Mouse (Mus musculus) adrenal gland, postnatal 10 days (tissue): ENCODE measurements around the gene 4930595D18Rik. TPM values are rescaled to one million over a fixed set of nuclear protein-coding genes. Genes with fewer than 3 reads are reported as not detected.

Experiments
- DNase-seq: peaks from one replicate; pipeline ENCODE4 v3.0.0; 2021; ENCODE audit warnings: mixed read lengths
- total RNA-seq, 2 experiments: library from RNA; stranded (reverse); gene quantifications; 2 replicates each; pipeline ENCODE4 v1.2.3; 2021

The 4930595D18Rik gene
- total RNA-seq, 2 experiments from 2014 or later = not detected

- DNase-seq = no peak
These were observed 47.2 kb downstream of the 4930595D18Rik start for GRCm38 (mm10) chr12:111137079-111137478.

- DNase-seq = no peak
These were observed 48.3 kb downstream of the 4930595D18Rik start for GRCm38 (mm10) chr12:111135953-111136352.

DNA sequence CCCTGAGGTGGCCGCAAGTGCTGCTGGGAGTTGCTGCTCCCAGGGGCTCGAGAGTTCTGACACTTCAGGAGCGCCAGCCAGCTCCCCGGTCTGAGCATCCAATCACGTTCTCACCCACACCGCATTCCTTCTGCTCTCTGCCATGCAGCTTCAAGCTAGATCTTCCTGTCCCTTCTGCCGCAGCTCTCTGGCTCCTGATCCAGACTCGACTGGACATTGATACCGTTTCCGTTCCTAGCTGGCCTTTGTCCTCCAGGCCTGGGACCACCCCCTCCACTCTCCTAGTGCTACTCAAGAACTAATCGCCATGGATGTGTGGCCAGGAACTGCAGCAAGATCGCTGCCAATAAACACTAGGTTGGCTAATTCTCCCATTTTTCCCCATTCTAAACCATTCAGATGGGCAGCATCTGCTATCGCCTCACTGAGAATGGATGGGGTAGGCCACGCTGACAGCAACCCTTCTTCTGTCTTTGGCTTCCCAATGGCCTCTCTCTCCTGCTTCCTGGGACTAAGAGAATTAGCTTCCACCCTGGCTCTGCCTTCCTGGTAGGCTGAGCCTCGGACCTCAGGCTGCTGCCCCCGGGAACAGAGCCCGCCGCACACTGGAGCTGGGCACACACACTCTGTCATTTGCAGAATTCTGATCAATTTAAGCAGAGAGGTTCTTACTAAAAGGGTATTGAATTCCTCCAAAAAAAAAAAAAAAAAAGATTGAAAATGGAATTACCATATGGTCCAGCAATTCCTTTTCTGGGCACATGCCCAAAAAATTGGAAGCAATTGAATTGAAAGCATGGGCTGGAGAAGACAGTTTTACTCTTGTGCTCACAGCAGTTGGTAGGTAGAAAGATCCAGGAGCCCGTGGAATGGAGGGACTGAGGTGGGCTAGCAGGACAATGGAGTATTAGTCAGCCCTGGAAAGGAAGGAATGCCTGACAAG is 49.2 kb downstream of the 4930595D18Rik start:
- peak; percentile 46 for DNase-seq

DNA sequence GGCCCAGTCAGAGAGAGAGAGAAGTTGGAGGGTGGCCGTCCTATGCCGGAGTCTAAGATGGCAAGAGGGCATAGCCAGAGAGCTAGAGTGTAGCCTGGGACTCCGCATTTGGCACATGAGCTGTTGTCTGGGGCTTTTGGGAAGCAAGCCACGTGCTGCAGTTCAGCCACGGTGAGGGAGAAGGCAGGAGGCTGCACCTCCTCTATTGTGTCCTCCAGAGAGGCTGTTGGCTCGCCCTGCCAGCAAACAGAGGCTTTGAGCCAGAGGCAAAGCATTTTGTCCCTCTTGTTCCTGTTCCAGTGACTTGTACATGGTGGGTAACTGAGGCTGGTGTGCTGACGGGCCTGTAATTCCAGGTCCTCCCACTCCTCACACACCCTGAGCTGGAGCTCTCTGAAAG is 50.1 kb downstream of the 4930595D18Rik start:
- peak; percentile 55 for DNase-seq

GRCm38 (mm10) chr12:111125666-111126065 is 58.6 kb downstream of the 4930595D18Rik start:
- DNase-seq = no peak

DNA sequence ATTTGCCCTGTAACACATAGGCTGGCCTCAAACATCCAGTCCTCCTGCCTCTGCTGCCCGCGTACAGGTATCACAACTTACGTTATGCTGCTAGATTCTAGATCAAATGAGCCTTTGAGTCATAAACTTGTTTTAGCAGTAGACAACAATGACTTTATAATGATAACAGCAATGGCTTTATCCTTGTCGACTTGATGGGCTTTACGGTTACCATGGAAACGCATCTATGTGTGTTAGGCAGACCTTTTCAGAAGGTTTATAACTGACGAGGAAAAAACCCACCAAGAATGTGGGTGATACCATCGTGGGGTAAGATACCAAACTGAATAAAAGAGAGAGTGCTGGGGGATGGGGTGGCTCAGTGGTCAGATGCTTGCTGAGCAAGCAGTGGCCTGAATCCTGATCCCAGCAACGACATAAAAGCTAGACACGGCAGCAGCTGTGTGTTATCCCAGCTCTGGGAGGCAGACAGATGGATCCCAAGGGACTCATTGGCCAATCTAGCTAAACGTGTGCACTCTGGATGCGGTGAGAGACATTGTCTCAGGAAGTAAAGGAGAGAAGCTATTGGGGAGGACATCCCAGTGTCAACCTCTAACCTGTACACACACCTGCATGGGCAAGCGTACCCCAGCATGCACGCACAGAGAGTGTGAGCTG is 59.6 kb downstream of the 4930595D18Rik start:
- no peak for DNase-seq

DNA sequence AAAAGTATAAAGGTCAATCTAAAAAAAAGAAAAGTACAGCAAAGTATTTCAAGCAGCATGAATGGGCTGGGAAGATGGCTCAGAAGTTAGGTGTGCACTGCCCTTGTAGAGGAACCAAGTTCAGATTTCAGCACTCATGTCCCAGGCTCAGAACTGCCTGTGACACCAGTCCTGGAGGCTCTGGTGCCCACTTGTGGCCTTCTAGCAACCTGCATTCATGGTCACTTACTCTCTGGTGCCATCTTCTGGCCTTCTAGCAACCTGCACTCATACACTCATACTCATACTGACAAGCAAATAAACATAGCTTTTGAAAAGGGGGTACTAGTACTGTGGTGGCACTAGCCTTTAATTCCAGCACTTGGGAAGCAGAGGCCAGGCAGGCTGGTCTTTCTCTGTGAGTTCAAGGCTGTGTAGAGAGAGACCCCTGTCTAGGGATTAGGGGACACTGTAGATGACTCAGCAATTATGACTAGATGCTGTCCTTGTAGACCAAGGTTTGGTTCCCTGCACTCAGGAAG is 61.9 kb downstream of the 4930595D18Rik start:
- DNase-seq = peak; percentile 27

DNA sequence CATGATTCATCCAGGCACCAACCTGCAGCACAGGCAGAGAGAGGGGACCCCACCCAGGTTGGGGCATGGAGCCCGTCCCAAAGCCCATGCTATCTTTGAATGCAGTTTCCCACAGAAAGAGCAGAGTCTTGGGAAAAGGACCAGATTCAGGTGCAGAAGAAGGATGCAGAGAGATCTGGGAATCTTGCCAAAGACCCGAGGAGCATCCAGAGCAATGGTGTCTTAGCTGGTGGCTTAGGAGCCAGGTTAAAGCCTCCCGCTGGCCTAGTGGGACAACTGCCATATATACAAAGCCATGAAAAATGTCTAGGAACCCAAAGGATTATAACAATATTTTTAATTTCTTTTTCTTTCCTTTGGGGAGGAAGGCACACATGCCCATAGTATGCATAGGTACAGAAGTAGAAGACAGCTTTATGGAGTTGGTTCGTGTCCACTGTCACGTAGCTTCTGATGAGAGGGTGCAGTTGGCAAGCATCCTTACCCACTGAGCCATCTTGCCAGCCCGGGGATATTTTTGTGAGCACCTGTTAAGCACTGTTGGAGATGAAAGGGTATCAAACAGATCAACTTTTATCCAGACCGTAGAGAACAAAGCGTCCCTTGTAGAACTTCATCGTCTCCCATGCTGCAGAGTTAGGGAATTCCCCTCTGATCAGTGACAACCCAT is 63.2 kb downstream of the 4930595D18Rik start:
- DNase-seq = no peak

GRCm38 (mm10) chr12:111119506-111120085 is 64.7 kb downstream of the 4930595D18Rik start:
- DNase-seq = no peak

GRCm38 (mm10) chr12:111114593-111114992 is 69.7 kb downstream of the 4930595D18Rik start:
- no peak for DNase-seq

DNA sequence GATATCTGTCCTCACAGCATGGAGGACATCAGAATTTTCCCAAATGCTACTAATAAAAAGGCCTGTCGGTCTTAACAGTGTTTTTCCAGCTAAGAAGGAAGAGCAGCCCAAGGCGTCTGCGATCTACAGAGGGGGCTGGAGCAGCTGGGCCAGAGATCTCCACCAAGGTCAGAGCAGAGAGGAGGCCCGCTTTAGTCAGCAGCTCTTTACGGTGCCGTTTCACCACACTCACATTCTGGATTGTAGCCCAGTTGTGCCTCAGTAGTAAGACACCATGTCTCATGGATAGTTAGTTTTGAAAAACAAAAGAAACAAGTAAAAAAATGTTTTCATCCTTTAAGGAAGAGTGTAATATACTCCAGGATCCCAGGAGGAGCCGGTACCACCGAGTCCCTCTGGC is 73.1 kb downstream of the 4930595D18Rik start:
- peak; percentile 57 for DNase-seq

Other genes with a start within 250 kb of the 4930595D18Rik start
- 10 to 100 TPM; 35.7 to 49.7 TPM for gene Ankrd9, start 205.5 kb downstream of the 4930595D18Rik start, total RNA-seq
- 10 to 100 TPM; 38.5 to 39.2 TPM for gene Rcor1, start 145.1 kb downstream of the 4930595D18Rik start, total RNA-seq
- gene Traf3, start 18.1 kb downstream of the 4930595D18Rik start, total RNA-seq = 10 to 100 TPM; 17.9 to 22.5 TPM
- under 1 TPM in 1 of 2 experiments, not detected in 1; 0.27 TPM for gene Amn, start 86.6 kb upstream of the 4930595D18Rik start, total RNA-seq
- 100 to 1,000 TPM; 103 to 118 TPM for gene Cdc42bpb, start 193.2 kb upstream of the 4930595D18Rik start, total RNA-seq
- under 1 TPM in 1 of 2 experiments, not detected in 1; 0.48 TPM for gene Lbhd2, start 222.3 kb upstream of the 4930595D18Rik start, total RNA-seq
- 1 to 10 TPM; 5.1 to 6.7 TPM for gene Exoc3l4, start 232.5 kb upstream of the 4930595D18Rik start, total RNA-seq